Mouse (Mus musculus): ENCODE data around the gene Pip. TPM values are rescaled to one million over a fixed set of nuclear protein-coding genes. Genes with fewer than 3 reads are reported as not detected.

Gene Pip
- not detected in 2 replicates for polyA plus RNA-seq (2015; fragmentation: Nextera tagmentation; extraction: Ambion mirVana)

DNA sequence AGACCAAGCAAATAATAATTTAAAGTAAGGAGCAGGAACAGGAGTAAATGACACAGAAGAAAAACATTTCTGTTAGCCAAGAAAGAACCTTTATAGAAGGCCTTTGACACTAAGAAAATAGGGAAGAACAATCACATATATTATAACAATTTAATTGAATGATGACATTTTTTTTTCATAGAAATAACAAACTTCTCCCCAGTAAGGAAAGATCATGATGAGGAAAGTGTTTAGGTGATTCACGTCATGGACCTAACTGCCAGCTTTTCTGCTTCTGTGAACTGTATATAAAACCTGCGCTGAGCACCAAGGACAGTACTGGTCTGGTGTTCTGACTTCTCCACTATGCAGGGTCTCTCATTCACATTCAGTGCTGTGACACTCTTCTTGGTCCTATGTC lies at the start of gene Pip:
Pip (plus strand) TSS at position 301 of the 400 bp plus-strand sequence.
- 78% methylated on average over 2 of the region's 2 CpGs for WGBS
- ATAC-seq (ENCODE audit: insufficient read depth, low FRiP score, low read depth): no peak
- H3K4me1 ChIP-seq: no peaks in the 10 kb centered on the region

DNA sequence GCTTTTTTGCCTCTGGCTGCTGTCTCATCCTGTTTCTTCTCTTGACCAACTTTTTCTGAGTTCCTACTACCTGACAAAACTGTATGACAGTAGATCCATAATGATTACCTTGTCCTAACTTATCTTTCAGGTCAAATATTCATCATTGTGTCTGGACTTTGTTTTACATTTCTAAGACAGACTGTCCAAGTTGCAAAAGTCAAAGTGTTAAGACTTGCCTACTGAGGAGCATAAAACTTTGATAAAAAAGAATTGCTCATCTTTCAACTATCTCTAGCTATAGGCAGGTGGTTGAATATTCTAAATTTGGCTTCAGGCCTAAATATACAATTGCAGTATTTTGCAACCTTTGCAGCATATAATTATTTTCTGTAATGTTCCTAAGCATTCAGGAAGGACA lies 23.2 kb upstream of the Pip start:
- Histone ChIP-seq H3K4me2 (no peak overlapping the region), H3K27ac (no peak overlapping the region), H3K4me1 (no peaks in the 10 kb centered on the region), H3K27me3 (replicated peaks) (no peaks in the 10 kb centered on the region), H3K9me3 (no peaks in the 10 kb centered on the region), H3K36me3 (no peaks in the 10 kb centered on the region), H3K9ac (no peak overlapping the region), H3K4me3 (replicated peaks) (no peak overlapping the region)
- ATAC-seq (ENCODE audit: insufficient read depth, low FRiP score, low read depth): no peak

More for the DNA sequence above, at the start of gene Pip:
- H3K9ac ChIP-seq: no peak within 1 kb of the TSS
- no peaks in the 10 kb centered on the region for H3K27me3 ChIP-seq (replicated peaks)
- no peak within 1 kb of the TSS for H3K4me3 ChIP-seq (replicated peaks)
- no peak within 1 kb of the TSS for H3K4me2 ChIP-seq
- no peaks in the 10 kb centered on the region for H3K36me3 ChIP-seq
- H3K27ac ChIP-seq: no peak within 1 kb of the TSS
- no peaks in the 10 kb centered on the region for H3K9me3 ChIP-seq

DNA sequence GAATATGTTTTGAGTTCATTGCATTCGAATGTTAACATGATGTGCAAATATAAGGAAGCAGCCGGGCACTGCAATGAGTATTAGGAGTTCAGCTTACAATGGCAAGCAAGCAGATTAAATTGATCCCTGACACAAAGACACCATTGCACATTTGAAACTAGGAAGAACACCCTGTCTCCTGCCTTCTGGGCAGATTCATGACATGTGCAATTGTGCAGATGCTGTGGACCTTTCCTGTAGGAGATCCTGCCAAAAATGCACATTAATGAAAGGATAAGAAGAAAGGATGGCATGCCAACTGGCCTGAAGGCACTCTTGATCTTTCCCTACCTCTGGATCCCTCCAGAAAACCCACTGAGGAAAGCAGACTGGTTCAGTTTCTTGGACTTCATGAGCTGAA lies 17.8 kb upstream of the Pip start:
- Histone ChIP-seq H3K4me3 (replicated peaks) (no peak overlapping the region), H3K27me3 (replicated peaks) (no peaks in the 10 kb centered on the region), H3K27ac (no peak overlapping the region), H3K4me1 (no peaks in the 10 kb centered on the region), H3K4me2 (no peak overlapping the region), H3K9me3 (no peaks in the 10 kb centered on the region), H3K36me3 (no peaks in the 10 kb centered on the region), H3K9ac (no peak overlapping the region)
- ATAC-seq (ENCODE audit: insufficient read depth, low FRiP score, low read depth): no peak
- WGBS: 82% methylated on average over 2 of the region's 2 CpGs

DNA sequence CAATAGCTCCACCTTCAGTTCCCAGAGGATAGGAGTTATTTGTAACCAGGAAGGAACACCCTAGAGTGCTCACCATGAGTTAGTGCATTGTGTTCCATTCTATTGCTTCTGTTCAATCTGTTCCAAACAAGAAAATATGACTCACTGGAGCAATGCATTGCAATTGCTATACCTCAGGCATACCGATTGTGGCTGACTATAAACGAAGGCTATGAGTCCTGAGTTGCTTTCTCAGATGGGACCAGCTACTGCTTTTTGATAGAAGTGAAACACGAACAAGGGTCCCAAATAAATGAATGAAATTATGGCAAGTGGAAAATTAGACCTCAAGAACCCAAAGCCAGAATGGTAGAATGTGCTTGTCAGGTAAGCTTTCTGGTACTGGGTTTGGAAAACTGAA lies 5.4 kb downstream of the Pip start, which contains the start of gene Sval2:
Sval2 (plus strand) TSS at position 301 of the 400 bp plus-strand sequence.
- Histone ChIP-seq H3K9ac (no peak within 1 kb of the TSS), H3K4me2 (no peak within 1 kb of the TSS), H3K4me3 (replicated peaks) (no peak within 1 kb of the TSS), H3K4me1 (no peaks in the 10 kb centered on the region), H3K36me3 (no peaks in the 10 kb centered on the region), H3K27ac (no peak within 1 kb of the TSS), H3K9me3 (no peaks in the 10 kb centered on the region), H3K27me3 (replicated peaks) (no peaks in the 10 kb centered on the region)
- WGBS: 82% methylated on average over 3 of the region's 3 CpGs
- ATAC-seq (ENCODE audit: insufficient read depth, low FRiP score, low read depth): no peak

DNA sequence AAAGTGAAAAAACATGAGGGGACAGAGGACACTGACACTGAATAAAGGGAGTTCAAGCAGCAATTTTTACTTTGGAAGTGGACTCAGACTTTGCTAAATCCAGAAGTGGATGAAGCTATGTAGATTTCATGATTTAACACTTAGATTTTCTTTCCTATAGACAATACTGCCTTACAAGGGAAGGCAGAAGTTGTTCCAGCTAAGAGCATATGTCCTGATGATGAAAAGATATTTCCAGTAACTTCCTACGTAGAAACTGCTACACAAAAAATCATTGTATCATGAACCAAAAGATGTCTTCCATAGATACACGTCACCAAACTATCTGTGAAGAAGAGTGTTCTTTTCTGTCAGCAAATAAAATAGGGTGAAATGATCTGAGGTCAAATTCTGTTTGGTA lies 16.7 kb downstream of the Pip start:
- Histone ChIP-seq H3K36me3 (no peaks in the 10 kb centered on the region), H3K9ac (no peak overlapping the region), H3K4me3 (replicated peaks) (no peak overlapping the region), H3K27ac (no peak overlapping the region), H3K4me2 (no peak overlapping the region), H3K4me1 (no peaks in the 10 kb centered on the region), H3K9me3 (no peaks in the 10 kb centered on the region), H3K27me3 (replicated peaks) (no peaks in the 10 kb centered on the region)
- ATAC-seq (ENCODE audit: insufficient read depth, low FRiP score, low read depth): no peak
- 65% methylated on average over 2 of the region's 2 CpGs for WGBS

Other genes with a start within 250 kb of the Pip start
- gene Ephb6, start 242.1 kb upstream of the Pip start, polyA plus RNA-seq (2015; fragmentation: Nextera tagmentation; extraction: Ambion mirVana): 9.2 and 12.0 TPM in 2 replicates
- 5.0 and 5.3 TPM in 2 replicates for gene Trpv6, start 211.1 kb upstream of the Pip start, polyA plus RNA-seq (2015; fragmentation: Nextera tagmentation; extraction: Ambion mirVana)
- 0.04 and 0.05 TPM in 2 replicates for gene Trpv5, start 166.8 kb upstream of the Pip start, polyA plus RNA-seq (2015; fragmentation: Nextera tagmentation; extraction: Ambion mirVana)
- 0.24 and 0.68 TPM in 2 replicates for gene Llcfc1, start 163.1 kb upstream of the Pip start, polyA plus RNA-seq (2015; fragmentation: Nextera tagmentation; extraction: Ambion mirVana)
- gene Kel, start 143.2 kb upstream of the Pip start, polyA plus RNA-seq (2015; fragmentation: Nextera tagmentation; extraction: Ambion mirVana): 9.4 and 21.7 TPM in 2 replicates
- gene Olfr459, start 72.4 kb upstream of the Pip start, polyA plus RNA-seq (2015; fragmentation: Nextera tagmentation; extraction: Ambion mirVana): not detected in 2 replicates
- gene Sval2, start 5.5 kb downstream of the Pip start, polyA plus RNA-seq (2015; fragmentation: Nextera tagmentation; extraction: Ambion mirVana): not detected in 2 replicates
- 0.54 TPM in 1 of 2 replicates, not detected in the other for gene Sval1, start 104.1 kb downstream of the Pip start, polyA plus RNA-seq (2015; fragmentation: Nextera tagmentation; extraction: Ambion mirVana)
- gene Sval3, start 120.6 kb downstream of the Pip start, polyA plus RNA-seq (2015; fragmentation: Nextera tagmentation; extraction: Ambion mirVana): not detected in 2 replicates
- not detected in 2 replicates for gene Sva, start 190.9 kb downstream of the Pip start, polyA plus RNA-seq (2015; fragmentation: Nextera tagmentation; extraction: Ambion mirVana)

Data from stomach, embryonic 15.5 days (tissue).